Mouse (Mus musculus): ENCODE data around the gene Abca4. TPM values are rescaled to one million over a fixed set of nuclear protein-coding genes. Genes with fewer than 3 reads are reported as not detected.

The Abca4 gene
- polyA plus RNA-seq (2012; fragmentation: generic; extraction: Trizol): 1.7 TPM

DNA sequence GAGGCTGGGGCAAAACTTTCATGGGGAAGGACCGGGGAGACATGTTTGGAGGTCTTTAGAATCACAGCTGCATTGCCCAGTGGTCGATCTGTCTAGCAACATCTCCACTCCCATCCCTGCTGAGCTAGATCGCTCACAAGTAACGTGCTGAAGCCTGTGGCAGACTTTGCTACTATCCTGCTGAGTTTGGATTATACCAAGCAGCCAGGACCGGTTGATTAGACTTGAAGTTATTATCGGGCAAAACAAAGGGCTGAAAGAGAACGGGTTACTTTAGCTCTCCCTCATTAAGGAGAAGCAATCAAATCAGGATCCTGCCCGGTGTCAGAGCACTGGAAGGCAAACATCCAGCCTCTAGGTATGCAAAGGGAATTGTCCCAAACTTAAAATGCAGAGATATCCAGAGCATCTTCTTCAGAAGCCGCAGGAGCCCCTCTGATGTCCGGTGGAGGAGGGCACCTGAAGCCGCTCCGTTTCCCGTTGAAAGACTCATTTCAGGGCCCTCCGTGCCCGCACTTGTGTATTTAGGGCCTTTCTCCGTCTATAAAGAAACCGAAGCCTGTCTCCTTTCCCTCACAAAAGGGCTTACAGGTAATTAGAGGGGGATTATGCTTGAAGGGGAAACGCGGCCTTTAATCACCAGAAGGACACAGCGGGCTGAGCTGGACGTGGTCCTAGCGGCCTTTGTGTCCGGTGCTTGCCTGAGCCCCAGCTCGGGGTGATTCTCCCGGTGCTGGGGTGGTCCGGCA, at the start of gene Abca4:
Gene Abca4, plus strand, starts transcription at position 645 of the 749 bp plus-strand sequence.
- Histone ChIP-seq H3K79me2 (ENCODE audit: control insufficient read depth, insufficient read depth) (no peaks in the 10 kb centered on the region), H3K4me3 (no peak within 1 kb of the TSS), H3K36me3 (ENCODE audit: control insufficient read depth, insufficient read depth) (no peaks in the 10 kb centered on the region), H3K27me3 (ENCODE audit: control insufficient read depth, insufficient read depth, insufficient read length) (no peaks in the 10 kb centered on the region), H3K4me2 (ENCODE audit: low read depth) (peak within 1 kb of the TSS; percentile 76), H3ac (ENCODE audit: control insufficient read depth, insufficient read length) (no peak within 1 kb of the TSS)
- TF ChIP-seq TCF12 (IDR thresholded peaks at IDR 0.05; ENCODE audit: insufficient read depth, poor library complexity, severe bottlenecking): no peak
- no peak for TF ChIP-seq E2F4 (IDR thresholded peaks at IDR 0.05; ENCODE audit: insufficient read depth)
- no peak for TF ChIP-seq CEBPB (IDR thresholded peaks at IDR 0.05; ENCODE audit: insufficient read depth, poor library complexity, severe bottlenecking)

DNA sequence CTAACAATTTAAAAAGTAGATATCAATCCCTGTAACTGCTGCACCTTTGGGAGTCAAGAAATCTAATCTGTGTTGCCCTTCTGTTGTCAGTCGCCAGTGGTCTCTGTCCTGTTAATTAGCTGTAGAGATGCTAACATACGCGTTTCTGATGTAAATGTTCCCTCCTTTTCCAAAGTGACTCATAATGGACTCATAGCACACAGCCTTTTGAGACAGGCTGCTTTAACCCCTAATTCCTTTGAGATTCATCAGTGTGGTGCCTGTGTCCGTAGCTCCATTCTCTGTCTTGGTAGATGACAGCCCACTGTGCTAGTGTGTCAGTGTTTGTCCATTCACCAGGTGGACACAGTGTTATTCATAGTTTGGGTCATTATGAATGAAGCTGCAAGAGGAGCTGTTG, 49.1 kb upstream of the Abca4 start:
- Histone ChIP-seq H3K27me3 (ENCODE audit: control insufficient read depth, insufficient read depth, insufficient read length) (no peaks in the 10 kb centered on the region), H3K79me2 (ENCODE audit: control insufficient read depth, insufficient read depth) (peaks cover 7% of the 10 kb centered on the region), H3K36me3 (ENCODE audit: control insufficient read depth, insufficient read depth) (peaks cover 61% of the 10 kb centered on the region), H3ac (ENCODE audit: control insufficient read depth, insufficient read length) (no peak overlapping the region), H3K4me2 (ENCODE audit: low read depth) (no peak overlapping the region), H3K4me3 (no peak overlapping the region)
- TF ChIP-seq SRF (IDR thresholded peaks at IDR 0.05; ENCODE audit: control insufficient read depth, insufficient read length, low read depth) (no peak), CEBPB (IDR thresholded peaks at IDR 0.05; ENCODE audit: insufficient read depth, poor library complexity, severe bottlenecking) (no peak), TCF3 (IDR thresholded peaks at IDR 0.05; ENCODE audit: insufficient read length, low read depth) (no peak), MYOG (IDR thresholded peaks at IDR 0.05; ENCODE audit: control insufficient read depth in 1 of 3, insufficient read depth in 1 of 3, insufficient read length in 2 of 3, low read depth in 2 of 3) (no peak), USF1 (IDR thresholded peaks at IDR 0.05; ENCODE audit: low read depth) (no peak), MAX (IDR thresholded peaks at IDR 0.05; ENCODE audit: low read depth) (no peak), TCF12 (IDR thresholded peaks at IDR 0.05; ENCODE audit: insufficient read depth, poor library complexity, severe bottlenecking) (no peak)

DNA sequence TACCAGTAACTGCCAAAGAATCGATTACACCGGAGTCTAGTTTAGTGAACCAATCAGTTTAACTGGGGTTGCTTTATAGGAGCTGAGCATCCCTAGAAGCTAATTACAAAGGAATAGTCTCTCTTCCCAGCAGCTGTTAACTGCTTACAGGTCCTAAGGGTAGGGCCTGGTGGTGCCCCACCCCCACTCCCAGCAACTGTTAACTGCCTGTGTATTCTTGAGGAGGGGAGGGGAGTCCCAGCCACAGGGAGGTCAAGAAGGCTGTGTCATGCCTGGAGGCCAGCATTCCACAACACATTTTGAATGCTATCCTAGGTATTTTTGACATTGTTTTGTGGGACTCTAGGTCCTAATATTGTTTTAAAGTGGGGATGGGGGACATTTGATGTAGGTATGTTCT, 44.3 kb upstream of the Abca4 start:
- Histone ChIP-seq H3K36me3 (ENCODE audit: control insufficient read depth, insufficient read depth) (peaks cover 31% of the 10 kb centered on the region), H3K27me3 (ENCODE audit: control insufficient read depth, insufficient read depth, insufficient read length) (no peaks in the 10 kb centered on the region), H3K79me2 (ENCODE audit: control insufficient read depth, insufficient read depth) (peaks cover 7% of the 10 kb centered on the region), H3K4me3 (no peak overlapping the region), H3ac (ENCODE audit: control insufficient read depth, insufficient read length) (no peak overlapping the region), H3K4me2 (ENCODE audit: low read depth) (no peak overlapping the region)
- TF ChIP-seq POLR2A (IDR thresholded peaks at IDR 0.05; ENCODE audit: insufficient read length, low read depth) (no peak), TCF12 (IDR thresholded peaks at IDR 0.05; ENCODE audit: insufficient read depth, poor library complexity, severe bottlenecking) (no peak), REST (IDR thresholded peaks at IDR 0.05; ENCODE audit: insufficient read depth, insufficient read length) (no peak), E2F4 (IDR thresholded peaks at IDR 0.05; ENCODE audit: insufficient read depth) (no peak), USF1 (IDR thresholded peaks at IDR 0.05; ENCODE audit: low read depth) (no peak), MYOD1 (IDR thresholded peaks at IDR 0.05; ENCODE audit: control insufficient read depth in 1 of 3, insufficient read length in 2 of 3, low read depth in 2 of 3) (peak in 1 of 3 experiments; percentile 23), MYOG (IDR thresholded peaks at IDR 0.05; ENCODE audit: control insufficient read depth in 1 of 3, insufficient read depth in 1 of 3, insufficient read length in 2 of 3, low read depth in 2 of 3) (peak in 1 of 3 experiments; percentile 73)

DNA sequence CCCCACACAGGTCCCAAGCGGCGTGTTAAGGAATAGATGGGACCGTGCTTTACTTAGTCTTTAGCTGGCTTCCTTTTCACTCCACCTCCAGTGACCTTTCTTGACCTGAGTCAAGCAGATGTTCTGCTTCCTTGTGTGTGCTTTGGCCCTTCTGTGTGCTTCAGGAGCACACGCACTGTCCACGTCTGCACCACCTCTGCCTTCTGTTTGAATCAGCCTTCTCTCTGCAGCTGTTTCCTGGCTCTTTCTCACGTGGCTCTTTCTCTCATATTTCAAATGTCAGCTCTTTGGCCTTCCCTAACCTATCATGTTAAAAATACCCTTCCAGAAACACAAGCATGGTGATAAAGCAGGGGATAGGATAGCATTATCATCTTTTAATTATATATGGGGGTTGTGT, 42.7 kb upstream of the Abca4 start:
- TF ChIP-seq CEBPB (IDR thresholded peaks at IDR 0.05; ENCODE audit: insufficient read depth, poor library complexity, severe bottlenecking): no peak
- TF ChIP-seq MYOG (IDR thresholded peaks at IDR 0.05; ENCODE audit: control insufficient read depth in 1 of 3, insufficient read depth in 1 of 3, insufficient read length in 2 of 3, low read depth in 2 of 3): peak in 2 of 3 experiments; percentile 78 to 80
- peak; percentile 21 to 86 (median 54) for TF ChIP-seq MYOD1 (IDR thresholded peaks at IDR 0.05; ENCODE audit: control insufficient read depth in 1 of 3, insufficient read length in 2 of 3, low read depth in 2 of 3)
- TF ChIP-seq TCF12 (IDR thresholded peaks at IDR 0.05; ENCODE audit: insufficient read depth, poor library complexity, severe bottlenecking): peak; percentile 15
- TF ChIP-seq E2F4 (IDR thresholded peaks at IDR 0.05; ENCODE audit: insufficient read depth): no peak
- no peak for TF ChIP-seq POLR2AphosphoS2 (IDR thresholded peaks at IDR 0.05; ENCODE audit: insufficient read length, low read depth)
- TF ChIP-seq REST (IDR thresholded peaks at IDR 0.05; ENCODE audit: insufficient read depth, insufficient read length): no peak
- no peak for TF ChIP-seq POLR2A (IDR thresholded peaks at IDR 0.05; ENCODE audit: insufficient read length, low read depth)
- TF ChIP-seq SRF (IDR thresholded peaks at IDR 0.05; ENCODE audit: control insufficient read depth, insufficient read length, low read depth): no peak
- no peak for TF ChIP-seq MAX (IDR thresholded peaks at IDR 0.05; ENCODE audit: low read depth)
- no peak for TF ChIP-seq TCF3 (IDR thresholded peaks at IDR 0.05; ENCODE audit: insufficient read length, low read depth)
- TF ChIP-seq USF1 (IDR thresholded peaks at IDR 0.05; ENCODE audit: low read depth): peak; percentile 32
- Histone ChIP-seq H3K27me3 (ENCODE audit: control insufficient read depth, insufficient read depth, insufficient read length) (no peaks in the 10 kb centered on the region), H3K4me2 (ENCODE audit: low read depth) (no peak overlapping the region), H3ac (ENCODE audit: control insufficient read depth, insufficient read length) (no peak overlapping the region), H3K79me2 (ENCODE audit: control insufficient read depth, insufficient read depth) (peaks cover 7% of the 10 kb centered on the region), H3K36me3 (ENCODE audit: control insufficient read depth, insufficient read depth) (peaks cover 26% of the 10 kb centered on the region), H3K4me3 (no peak overlapping the region)

DNA sequence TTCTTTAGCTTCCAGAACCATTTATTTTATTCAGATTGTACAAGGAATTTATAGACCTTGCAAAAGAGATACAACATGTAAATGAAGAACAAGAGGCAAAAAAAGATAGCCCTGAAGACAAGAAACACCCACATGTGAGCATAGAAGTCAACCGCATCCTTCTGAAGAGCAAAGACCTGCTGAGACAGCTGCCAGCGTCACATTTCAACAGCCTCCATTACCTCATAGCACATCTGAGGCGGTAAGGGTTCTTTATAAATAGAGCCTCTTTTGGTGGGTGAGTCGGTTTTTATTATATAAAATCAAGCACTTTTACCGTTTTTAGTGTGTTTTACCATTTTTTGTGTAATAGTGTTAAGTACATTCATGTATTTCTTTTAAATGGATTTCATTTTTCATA, 34.4 kb upstream of the Abca4 start:
- TF ChIP-seq MYOD1 (IDR thresholded peaks at IDR 0.05; ENCODE audit: control insufficient read depth in 1 of 3, insufficient read length in 2 of 3, low read depth in 2 of 3) (peak in 2 of 3 experiments; percentile 49 to 69), USF1 (IDR thresholded peaks at IDR 0.05; ENCODE audit: low read depth) (no peak)
- H3K4me3 ChIP-seq: no peak overlapping the region
- no peak overlapping the region for H3ac ChIP-seq (ENCODE audit: control insufficient read depth, insufficient read length)
- H3K27me3 ChIP-seq (ENCODE audit: control insufficient read depth, insufficient read depth, insufficient read length): no peaks in the 10 kb centered on the region
- H3K79me2 ChIP-seq (ENCODE audit: control insufficient read depth, insufficient read depth): no peaks in the 10 kb centered on the region
- H3K4me2 ChIP-seq (ENCODE audit: low read depth): no peak overlapping the region
- H3K36me3 ChIP-seq (ENCODE audit: control insufficient read depth, insufficient read depth): peaks cover 47% of the 10 kb centered on the region

Data from myocyte (in vitro differentiated cells).